Mouse (Mus musculus) small intestine, adult 2 months (tissue): Measurements from ENCODE around the gene Cdca5.

Source experiments
- CTCF ChIP-seq: fragments of 200-500 bp; IDR thresholded peaks from 2 replicates; pipeline ENCODE4 v1.5.1; 2012; ENCODE audit warnings: low read depth, mild to moderate bottlenecking, control low read depth, inconsistent platforms, low read length, moderate library complexity, mixed read lengths; ENCODE audit not compliant: insufficient replicate concordance, insufficient read length; ENCODE audit errors: extremely low read depth
- POLR2A ChIP-seq: fragments of 200-500 bp; IDR thresholded peaks from 2 replicates; pipeline ENCODE4 v1.6.1; 2012; ENCODE audit warnings: low read depth, mild to moderate bottlenecking, control low read depth, inconsistent platforms, low read length, moderate library complexity

- no peak for TF ChIP-seq CTCF
- TF ChIP-seq POLR2A, result no peak
These were observed 15.8 kb upstream of the Cdca5 start for GRCm38 (mm10) chr19:6068951-6069350.
